Mouse (Mus musculus): ENCODE measurements around the gene Gsdma. TPM values are rescaled to one million over a fixed set of nuclear protein-coding genes. Genes with fewer than 3 reads are reported as not detected.
"Not testable (repeated sequence)": the region's sequence is repeated elsewhere in the genome, so short reads cannot be mapped to it uniquely, and the experiment has no call there.

Gsdma gene
- polyA plus RNA-seq, 1 experiment, result not detected

- no peaks in the 10 kb centered on the region for H3K36me3 ChIP-seq (ENCODE audit: control insufficient read depth)
- TF ChIP-seq GATA1 (IDR thresholded peaks at IDR 0.05; ENCODE audit: low read length) (no peak), TAL1 (IDR thresholded peaks at IDR 0.05; ENCODE audit: low read length) (no peak)
- no peaks in the 10 kb centered on the region for H3K9me3 ChIP-seq (ENCODE audit: control insufficient read depth, low read length)
- peaks cover 3% of the 10 kb centered on the region for H3K27me3 ChIP-seq (ENCODE audit: control insufficient read depth)
- H3K4me1 ChIP-seq (ENCODE audit: control insufficient read depth), result peaks cover 25% of the 10 kb centered on the region
- no peak overlapping the region for H3K4me3 ChIP-seq (replicated peaks)
These were observed 11.7 kb downstream of the Gsdma start for GRCm38 (mm10) chr11:98675829-98676363.

DNA sequence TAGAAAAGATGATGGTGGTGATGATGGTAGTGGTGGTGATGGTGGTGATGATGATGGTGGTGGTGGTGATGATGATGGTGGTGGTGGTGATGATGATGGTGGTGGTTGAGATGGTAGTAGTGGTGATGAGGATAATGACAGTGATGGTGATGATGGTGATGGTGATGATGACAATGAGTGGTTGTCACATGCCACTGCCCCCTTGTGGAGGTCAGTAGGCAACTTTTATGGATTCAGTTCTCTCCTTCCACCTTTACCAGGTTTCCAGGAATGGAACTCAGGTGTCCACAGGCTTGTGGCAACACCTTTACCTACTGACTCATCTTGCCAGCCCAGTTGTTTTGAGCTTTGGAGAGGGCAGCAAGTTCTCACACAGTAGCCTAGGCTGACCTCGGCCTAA is 15.9 kb downstream of the Gsdma start:
- Histone ChIP-seq H3K27me3 (ENCODE audit: control insufficient read depth) (no peaks in the 10 kb centered on the region; the same call in none of the 2 replicates), H3K4me3 (replicated peaks) (no peak overlapping the region), H3K9me3 (ENCODE audit: control insufficient read depth, low read length) (no peaks in the 10 kb centered on the region), H3K36me3 (ENCODE audit: control insufficient read depth) (peaks cover 8% of the 10 kb centered on the region), H3K4me1 (ENCODE audit: control insufficient read depth) (peaks cover 34% of the 10 kb centered on the region)
- no peak for TF ChIP-seq TAL1 (IDR thresholded peaks at IDR 0.05; ENCODE audit: low read length)
- TF ChIP-seq GATA1 (IDR thresholded peaks at IDR 0.05; ENCODE audit: low read length), result no peak

DNA sequence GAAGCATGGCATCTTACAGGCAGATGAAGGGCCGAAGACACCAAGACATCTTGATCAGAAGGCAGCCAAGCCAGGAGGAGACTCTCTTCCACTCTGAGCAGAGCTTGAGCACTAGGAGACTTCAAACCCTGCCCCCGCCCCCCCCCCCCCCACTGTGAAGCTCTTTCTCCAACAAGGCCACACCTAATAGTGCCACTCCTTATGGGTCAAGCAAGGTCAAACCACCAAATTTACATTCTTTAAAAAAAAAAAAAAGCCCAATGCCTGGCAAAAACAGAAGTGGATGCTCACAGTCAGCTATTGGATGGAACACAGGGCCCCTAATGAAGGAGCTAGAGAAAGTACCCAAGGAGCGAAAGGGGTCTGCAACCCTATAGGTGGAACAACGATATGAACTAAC is 16.4 kb downstream of the Gsdma start:
- Histone ChIP-seq H3K36me3 (ENCODE audit: control insufficient read depth) (peaks cover 14% of the 10 kb centered on the region), H3K4me1 (ENCODE audit: control insufficient read depth) (peaks cover 38% of the 10 kb centered on the region)
- not testable (repeated sequence) for H3K27me3 ChIP-seq (ENCODE audit: control insufficient read depth); H3K9me3 ChIP-seq (ENCODE audit: control insufficient read depth, low read length); H3K4me3 ChIP-seq (replicated peaks)

- TF ChIP-seq GATA1 (IDR thresholded peaks at IDR 0.05; ENCODE audit: low read length) (no peak), TAL1 (IDR thresholded peaks at IDR 0.05; ENCODE audit: low read length) (no peak)
- Histone ChIP-seq H3K4me3 (replicated peaks) (no peak overlapping the region), H3K4me1 (ENCODE audit: control insufficient read depth) (peaks cover 41% of the 10 kb centered on the region), H3K36me3 (ENCODE audit: control insufficient read depth) (peaks cover 20% of the 10 kb centered on the region), H3K9me3 (ENCODE audit: control insufficient read depth, low read length) (no peaks in the 10 kb centered on the region), H3K27me3 (ENCODE audit: control insufficient read depth) (no peaks in the 10 kb centered on the region; the same call in 1 of the 2 replicates)
These were observed 17.0 kb downstream of the Gsdma start for GRCm38 (mm10) chr11:98681186-98681585.

DNA sequence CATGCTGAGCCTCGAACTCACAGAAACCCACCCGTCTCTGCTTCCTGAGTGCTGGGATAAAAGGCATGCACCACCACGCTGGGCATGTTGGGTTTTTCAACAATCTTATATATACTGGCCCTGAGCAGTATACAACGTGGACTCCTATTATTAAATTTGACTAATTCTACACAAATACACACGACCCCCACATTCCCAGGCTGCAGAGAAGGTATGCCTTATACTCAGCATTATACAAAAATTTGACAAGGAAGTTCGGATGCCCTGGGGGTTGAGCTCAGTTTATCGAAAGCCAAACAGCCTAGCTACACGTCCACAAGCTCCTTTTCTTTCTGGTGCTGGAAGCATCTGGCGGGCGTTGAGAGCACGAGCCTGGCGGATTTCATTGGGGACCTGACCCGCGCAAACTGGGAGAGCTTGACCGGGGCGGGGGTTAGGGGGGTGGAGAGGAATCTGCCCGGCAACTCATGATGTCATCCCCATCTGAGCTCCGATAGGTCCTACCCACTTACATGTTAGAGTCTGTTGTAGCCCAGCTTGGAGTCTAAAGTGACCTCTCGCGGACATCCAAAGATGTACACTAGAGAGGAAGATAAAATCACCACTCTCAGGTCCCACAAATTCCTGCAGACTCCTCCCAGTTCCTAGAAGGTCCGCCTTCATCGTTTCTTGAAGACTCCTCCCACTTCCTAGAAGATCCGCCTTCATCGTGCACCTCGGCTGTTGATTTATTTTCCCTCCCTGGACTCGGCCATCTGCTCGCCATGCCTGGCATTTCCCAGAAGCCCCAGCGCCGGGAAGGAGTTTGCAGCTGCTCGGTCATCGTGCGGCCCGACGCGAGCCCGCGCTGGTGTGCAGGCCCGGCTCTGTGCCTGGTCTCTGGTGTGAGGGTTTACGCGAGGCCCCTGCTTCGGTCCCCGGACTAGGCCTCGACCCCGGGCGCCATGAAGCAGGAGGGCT is 17.9 kb downstream of the Gsdma start, which contains the start of gene Psmd3:
Psmd3 (plus strand) TSS at position 769 of the 960 bp plus-strand sequence.
- H3K9me3 ChIP-seq (ENCODE audit: control insufficient read depth, low read length), result no peaks in the 10 kb centered on the region
- no peaks in the 10 kb centered on the region; the same call in 1 of the 2 replicates for H3K27me3 ChIP-seq (ENCODE audit: control insufficient read depth)
- no peak for TF ChIP-seq GATA1 (IDR thresholded peaks at IDR 0.05; ENCODE audit: low read length)
- no peak for TF ChIP-seq TAL1 (IDR thresholded peaks at IDR 0.05; ENCODE audit: low read length)
- peaks cover 41% of the 10 kb centered on the region for H3K4me1 ChIP-seq (ENCODE audit: control insufficient read depth)
- H3K4me3 ChIP-seq (replicated peaks), result peak within 1 kb of the TSS; percentile 100
- H3K36me3 ChIP-seq (ENCODE audit: control insufficient read depth), result peaks cover 29% of the 10 kb centered on the region

- Histone ChIP-seq H3K9me3 (ENCODE audit: control insufficient read depth, low read length) (no peaks in the 10 kb centered on the region), H3K4me1 (ENCODE audit: control insufficient read depth) (peaks cover 41% of the 10 kb centered on the region), H3K4me3 (replicated peaks) (peak overlapping the region; percentile 100), H3K36me3 (ENCODE audit: control insufficient read depth) (peaks cover 36% of the 10 kb centered on the region), H3K27me3 (ENCODE audit: control insufficient read depth) (no peaks in the 10 kb centered on the region; the same call in 1 of the 2 replicates)
- TF ChIP-seq TAL1 (IDR thresholded peaks at IDR 0.05; ENCODE audit: low read length) (no peak), GATA1 (IDR thresholded peaks at IDR 0.05; ENCODE audit: low read length) (no peak)
These were observed 18.7 kb downstream of the Gsdma start for GRCm38 (mm10) chr11:98682811-98683210.

DNA sequence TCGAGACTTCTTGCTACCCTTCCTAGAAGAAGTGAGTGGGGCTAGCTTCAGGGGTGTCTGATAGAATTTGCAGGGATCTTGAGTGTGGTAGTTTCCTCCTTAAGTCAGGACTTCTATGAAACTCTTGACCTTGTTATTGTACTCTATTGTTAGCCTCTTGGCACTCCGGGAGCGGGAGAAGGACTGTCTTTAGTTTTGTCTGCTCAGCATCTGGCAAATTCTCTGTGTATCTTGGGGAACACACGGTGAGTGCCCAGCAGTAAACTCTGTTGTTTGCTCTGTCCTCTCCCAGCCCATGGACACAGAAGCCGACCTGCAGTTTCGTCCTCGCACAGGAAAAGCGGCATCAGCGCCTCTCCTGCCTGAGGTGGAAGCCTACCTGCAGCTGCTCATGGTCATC is 21.5 kb downstream of the Gsdma start:
- Histone ChIP-seq H3K4me1 (ENCODE audit: control insufficient read depth) (peaks cover 39% of the 10 kb centered on the region), H3K27me3 (ENCODE audit: control insufficient read depth) (no peaks in the 10 kb centered on the region), H3K9me3 (ENCODE audit: control insufficient read depth, low read length) (no peaks in the 10 kb centered on the region), H3K36me3 (ENCODE audit: control insufficient read depth) (peaks cover 60% of the 10 kb centered on the region), H3K4me3 (replicated peaks) (no peak overlapping the region)
- TF ChIP-seq TAL1 (IDR thresholded peaks at IDR 0.05; ENCODE audit: low read length) (no peak), GATA1 (IDR thresholded peaks at IDR 0.05; ENCODE audit: low read length) (no peak)

DNA sequence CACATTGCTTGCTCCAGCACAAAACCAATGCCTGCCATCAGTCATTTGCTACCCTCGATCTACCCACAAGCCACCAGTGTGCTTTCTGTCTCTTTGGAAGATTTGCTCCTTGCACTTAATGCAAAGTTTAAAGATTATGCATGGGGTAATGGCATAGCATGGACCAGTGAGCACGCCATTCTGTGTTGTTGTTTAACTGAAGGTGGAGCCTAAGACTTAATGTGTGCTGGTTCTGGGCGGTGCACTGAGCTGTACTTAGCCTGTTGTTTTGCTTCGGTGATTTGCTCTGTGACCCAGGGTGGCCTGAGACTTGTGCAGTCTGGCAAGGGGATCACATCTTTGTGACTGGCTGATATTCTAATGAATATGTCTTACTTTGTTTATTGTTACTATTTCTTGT is 22.8 kb downstream of the Gsdma start:
- Histone ChIP-seq H3K9me3 (ENCODE audit: control insufficient read depth, low read length) (no peaks in the 10 kb centered on the region), H3K4me3 (replicated peaks) (no peak overlapping the region), H3K27me3 (ENCODE audit: control insufficient read depth) (no peaks in the 10 kb centered on the region), H3K4me1 (ENCODE audit: control insufficient read depth) (peaks cover 31% of the 10 kb centered on the region), H3K36me3 (ENCODE audit: control insufficient read depth) (peaks cover 74% of the 10 kb centered on the region)
- TF ChIP-seq GATA1 (IDR thresholded peaks at IDR 0.05; ENCODE audit: low read length), result no peak
- TF ChIP-seq TAL1 (IDR thresholded peaks at IDR 0.05; ENCODE audit: low read length), result no peak

- Histone ChIP-seq H3K9me3 (ENCODE audit: control insufficient read depth, low read length) (no peaks in the 10 kb centered on the region), H3K36me3 (ENCODE audit: control insufficient read depth) (peaks cover 84% of the 10 kb centered on the region), H3K4me1 (ENCODE audit: control insufficient read depth) (peaks cover 25% of the 10 kb centered on the region), H3K4me3 (replicated peaks) (no peak overlapping the region), H3K27me3 (ENCODE audit: control insufficient read depth) (no peaks in the 10 kb centered on the region)
- TF ChIP-seq TAL1 (IDR thresholded peaks at IDR 0.05; ENCODE audit: low read length) (no peak), GATA1 (IDR thresholded peaks at IDR 0.05; ENCODE audit: low read length) (no peak)
These were observed 23.9 kb downstream of the Gsdma start for GRCm38 (mm10) chr11:98688009-98688408.

All from erythroblast, embryonic 14.5 days (primary cell).